Mouse (Mus musculus) CH12.LX (cell line): Measurements from ENCODE around the gene Eef1g. TPM values are rescaled to one million over a fixed set of nuclear protein-coding genes. Genes with fewer than 3 reads are reported as not detected.
A peak's percentile ranks its signal among the peaks of the same experiment; 100 is the strongest.

Source experiments
- DNase-seq: peaks from one replicate; pipeline ENCODE4 v3.0.0-alpha.2; 2013; ENCODE audit errors: extremely low read depth
- H3K27ac ChIP-seq: 2 replicates; pipeline ENCODE4 v1.5.1; 2012; ENCODE audit warnings: low read depth, mild to moderate bottlenecking, control low read depth, moderate library complexity; ENCODE audit not compliant: insufficient read depth
- H3K27me3 ChIP-seq: replicated peaks from 2 replicates; pipeline ENCODE3; 2012; ENCODE audit warnings: inconsistent platforms
- H3K36me3 ChIP-seq, 2 experiments: replicated peaks in 1 of 2; 2 replicates each; pipeline versions ENCODE3 to v1.6.1; 2012; ENCODE audit warnings: inconsistent platforms in 1 of 2, low read length in 1 of 2, mild to moderate bottlenecking in 1 of 2, mixed read lengths in 1 of 2, moderate library complexity in 1 of 2; ENCODE audit not compliant: control insufficient read depth in 1 of 2, insufficient read depth in 1 of 2
- H3K4me1 ChIP-seq, 2 experiments: 2 replicates each; pipeline ENCODE4 v1.6.1; 2012; ENCODE audit warnings: inconsistent platforms in 1 of 2, moderate library complexity in 1 of 2; ENCODE audit not compliant: insufficient read depth in 2 of 2, control insufficient read depth in 1 of 2
- H3K4me2 ChIP-seq: 2 replicates; pipeline ENCODE4 v1.6.1; 2012; ENCODE audit warnings: low read depth, mild to moderate bottlenecking, control low read depth; ENCODE audit not compliant: poor library complexity, insufficient read depth, severe bottlenecking
- H3K4me3 ChIP-seq, 3 experiments: fragments of 150-350 bp in 1 of 3; sonication (generic) in 1 of 3; replicated peaks in 1 of 3; 2 replicates each; pipeline versions ENCODE3 to v1.5.1; 2011 to 2012; ENCODE audit warnings: low read depth in 2 of 3, low read length in 2 of 3, mild to moderate bottlenecking in 2 of 3, moderate library complexity in 2 of 3, control low read depth in 1 of 3, improper control_type of control experiment in 1 of 3, inconsistent platforms in 1 of 3, mixed read lengths in 1 of 3; ENCODE audit not compliant: poor library complexity in 1 of 3
- H3K79me2 ChIP-seq: replicated peaks from 2 replicates; pipeline ENCODE4 v1.6.1; 2012; ENCODE audit warnings: mild to moderate bottlenecking, moderate library complexity; ENCODE audit not compliant: control insufficient read depth, poor library complexity, insufficient read depth, severe bottlenecking; ENCODE audit errors: extremely low read depth
- H3K9ac ChIP-seq: 2 replicates; pipeline ENCODE4 v1.6.1; 2012; ENCODE audit warnings: low read depth, mild to moderate bottlenecking, control low read depth, moderate library complexity; ENCODE audit not compliant: insufficient read depth
- H3K9me3 ChIP-seq: replicated peaks from 2 replicates; pipeline ENCODE3; 2012; ENCODE audit warnings: low read length, inconsistent platforms, mixed read lengths
- CHD1 ChIP-seq: IDR thresholded peaks from 2 replicates; pipeline ENCODE4 v1.6.1; 2012; ENCODE audit warnings: low read depth, low read length, improper control_type of control experiment, inconsistent platforms
- JUN ChIP-seq: IDR thresholded peaks from 2 replicates; pipeline ENCODE4 v1.6.1; 2011; ENCODE audit warnings: low read depth, mild to moderate bottlenecking, low read length, improper control_type of control experiment, moderate library complexity; ENCODE audit not compliant: insufficient read depth
- JUND ChIP-seq: conservative IDR thresholded peaks from 2 replicates; pipeline ENCODE4 v1.6.1; 2011; ENCODE audit warnings: low read depth, low read length, improper control_type of control experiment
- MXI1 ChIP-seq: IDR thresholded peaks from 2 replicates; pipeline ENCODE4 v1.6.1; 2011; ENCODE audit warnings: mild to moderate bottlenecking, low read depth, low read length, improper control_type of control experiment
- POLR2A ChIP-seq: IDR thresholded peaks from 2 replicates; pipeline ENCODE4 v1.6.1; 2011; ENCODE audit warnings: low read depth, mild to moderate bottlenecking, improper control_type of control experiment, low read length
- SIN3A ChIP-seq: IDR thresholded peaks from 2 replicates; pipeline ENCODE4 v1.6.1; 2012; ENCODE audit warnings: low read length, improper control_type of control experiment, inconsistent platforms
- dilution Hi-C: fragments of 300-500 bp; cut with MboI; formaldehyde crosslinking; loops from 2 replicates; pipeline ENCODE4 v1.14.3; 2020; ENCODE audit warnings: low sequenced_read_pairs; ENCODE audit not compliant: extremely low pct_unique_long_range_greater_than_20kb, extremely low pct_ligation_motif_present
- in situ Hi-C: fragments of 300-500 bp; cut with MboI; formaldehyde crosslinking; loops from 3 replicates; pipeline ENCODE4 v1.14.3; 2019; ENCODE audit warnings: low sequenced_read_pairs, low pct_ligation_motif_present, low pct_unique_long_range_greater_than_20kb, mixed read lengths
- polyA plus RNA-seq: library from polyadenylated mRNA; unstranded; fragments of >175 nt; gene quantifications from 2 replicates; pipeline ENCODE4 v1.2.1, GENCODE M21; 2012; ENCODE audit warnings: low read depth; ENCODE audit not compliant: insufficient read length
- total RNA-seq, 2 experiments: library from RNA; depleted of rRNA; stranded (reverse); fragments of 300-350 nt in 1 of 2; fragments of >200 nt in 1 of 2; gene quantifications; 2 replicates each; pipeline ENCODE4 v1.2.3; 2012 to 2014

The Eef1g gene
- total and polyA plus RNA-seq, 3 experiments, result 1,172 to 1,511 (median 1,294) TPM

GRCm38 (mm10) chr19:8930771-8931170, 36.1 kb upstream of the Eef1g start:
- peak overlapping the region; percentile 83; the same call in 1 of the 2 replicates for H3K9ac ChIP-seq
- H3K4me3 ChIP-seq, result peak overlapping the region in 2 of 3 experiments; percentile 80 to 89
- peaks cover 12 to 31% of the 10 kb centered on the region in 2 experiments; a peak in 3 of 4 replicates for H3K4me1 ChIP-seq
- TF ChIP-seq CHD1, result no peak
- H3K27ac ChIP-seq, result no peak overlapping the region
- H3K27me3 ChIP-seq, result no peaks in the 10 kb centered on the region
- dilution Hi-C loops, result no loop called here
- H3K36me3 ChIP-seq, result peaks cover 40 to 78% of the 10 kb centered on the region in 2 experiments
- DNase-seq, result no peak
- peaks cover 6% of the 10 kb centered on the region; the same call in 1 of the 2 replicates for H3K79me2 ChIP-seq
- peak overlapping the region; percentile 76 for H3K4me2 ChIP-seq
- in situ Hi-C loops, result no loop called here
- no peaks in the 10 kb centered on the region for H3K9me3 ChIP-seq

GRCm38 (mm10) chr19:8936736-8937135, 30.1 kb upstream of the Eef1g start:
- no peak overlapping the region for H3K4me3 ChIP-seq
- no peak for DNase-seq
- H3K36me3 ChIP-seq, result peaks cover 58 to 84% of the 10 kb centered on the region in 2 experiments
- peaks cover 11 to 24% of the 10 kb centered on the region in 2 experiments for H3K4me1 ChIP-seq
- no peak for TF ChIP-seq JUND
- no peak for TF ChIP-seq POLR2A
- TF ChIP-seq, all 38 proteins: peak for 0
- in situ Hi-C loops, result loop anchor here (5.0 kb wide), 1 partner anchor 39 kb away; the partner anchor contains the start of gene Ganab
- no peak overlapping the region for H3K27ac ChIP-seq
- H3K79me2 ChIP-seq, result no peaks in the 10 kb centered on the region; the same call in 1 of the 2 replicates
- H3K27me3 ChIP-seq, result no peaks in the 10 kb centered on the region
- H3K9ac ChIP-seq, result no peak overlapping the region
- no peaks in the 10 kb centered on the region for H3K9me3 ChIP-seq
- no peak overlapping the region for H3K4me2 ChIP-seq
- dilution Hi-C loops, result no loop called here

GRCm38 (mm10) chr19:8940526-8941133, 26.2 kb upstream of the Eef1g start:
- Histone ChIP-seq H3K4me2 (peak overlapping the region; percentile 88), H3K27ac (peak overlapping the region; percentile 99), H3K36me3 (peaks cover 55 to 75% of the 10 kb centered on the region in 2 experiments), H3K27me3 (no peaks in the 10 kb centered on the region), H3K4me3 (peak overlapping the region in 2 of 3 experiments; percentile 45 to 95), H3K79me2 (peaks cover 36% of the 10 kb centered on the region), H3K9me3 (no peaks in the 10 kb centered on the region), H3K4me1 (peaks cover 16 to 48% of the 10 kb centered on the region in 2 experiments), H3K9ac (peak overlapping the region; percentile 72)
- in situ Hi-C loops, result no loop called here
- TF ChIP-seq MXI1, result peak; percentile 11; the same call in 1 of the 2 replicates
- TF ChIP-seq SIN3A, result no peak
- TF ChIP-seq JUN, result no peak
- dilution Hi-C loops, result no loop called here
- DNase-seq, result no peak
